Mouse (Mus musculus) hematopoietic multipotent progenitor cell, adult 10-12 weeks (in vitro differentiated cells): Measurements from ENCODE around the gene Plscr1. TPM values are rescaled to one million over a fixed set of nuclear protein-coding genes. Genes with fewer than 3 reads are reported as not detected.

Source experiments
- polyA plus RNA-seq: library from polyadenylated mRNA; stranded (reverse); fragments of >175 nt; gene quantifications from 2 replicates; pipeline ENCODE4 v1.2.3, GENCODE M21; 2012; ENCODE audit warnings: low replicate concordance

The Plscr1 gene
- polyA plus RNA-seq, result 17.5 and 31.5 TPM in 2 replicates

GRCm38 (mm10) chr9:92249447-92249852 lies at the start of gene Plscr1:
Gene Plscr1 (plus strand): TSS chr9:92249750.

GRCm38 (mm10) chr9:92275486-92276207 lies 26.1 kb downstream of the Plscr1 start, which contains the start of gene Plscr2:
Gene Plscr2 (plus strand): TSS chr9:92275602.

GRCm38 (mm10) chr9:92309077-92309476 lies 59.5 kb downstream of the Plscr1 start, which contains the start of gene 1700057G04Rik:
Gene 1700057G04Rik (plus strand): TSS chr9:92309377.

Other genes starting within 250 kb of the Plscr1 start
- gene Plscr5, start 56.8 kb upstream of the Plscr1 start, polyA plus RNA-seq, result not detected in 2 replicates
- gene Plscr2, start 25.9 kb downstream of the Plscr1 start, polyA plus RNA-seq, result not detected in 2 replicates
- gene 1700057G04Rik, start 59.6 kb downstream of the Plscr1 start, polyA plus RNA-seq, result not detected in 2 replicates
- gene Plscr4, start 207.6 kb downstream of the Plscr1 start, polyA plus RNA-seq, result 1.1 and 2.4 TPM in 2 replicates